Mouse (Mus musculus): ENCODE results near the gene Tmc4. TPM values are rescaled to one million over a fixed set of nuclear protein-coding genes. Genes with fewer than 3 reads are reported as not detected.

Gene Tmc4
- polyA plus RNA-seq, 1 experiment from 2014 or later, result 6.2 TPM

DNA sequence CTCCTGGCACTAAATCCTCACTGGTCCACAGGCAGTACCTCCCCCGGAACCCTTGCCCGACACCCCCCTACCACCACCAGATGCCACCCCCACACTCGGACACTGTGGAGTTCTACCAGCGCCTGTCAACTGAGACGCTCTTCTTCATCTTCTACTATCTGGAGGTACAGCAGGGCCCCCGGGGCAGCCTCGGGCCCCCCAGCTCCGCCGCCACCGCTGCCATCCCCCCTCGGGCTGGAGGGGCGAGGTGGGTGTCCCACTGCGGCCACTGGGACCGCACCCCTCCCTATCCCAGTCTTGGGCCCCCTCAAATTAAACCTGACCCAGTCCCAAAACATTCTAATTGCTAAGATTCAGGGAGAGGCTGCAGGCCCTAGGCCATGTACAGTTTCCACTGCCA is 18.8 kb downstream of the Tmc4 start:
- peaks cover 97% of the 10 kb centered on the region for H3K36me3 ChIP-seq
- peaks cover 7% of the 10 kb centered on the region for H3K4me1 ChIP-seq
- 85% methylated on average over 14 of the region's 14 CpGs for WGBS
- no peaks in the 10 kb centered on the region for H3K27me3 ChIP-seq
- H3K4me3 ChIP-seq, result no peak overlapping the region
- H3K27ac ChIP-seq, result no peak overlapping the region
- H3K9me3 ChIP-seq, result no peaks in the 10 kb centered on the region
- H3K4me2 ChIP-seq, result no peak overlapping the region
- no peak for ATAC-seq (ENCODE audit: insufficient number of reproducible peaks, insufficient read depth, low FRiP score, low TSS enrichment, low read depth)
- no peak overlapping the region for H3K9ac ChIP-seq

DNA sequence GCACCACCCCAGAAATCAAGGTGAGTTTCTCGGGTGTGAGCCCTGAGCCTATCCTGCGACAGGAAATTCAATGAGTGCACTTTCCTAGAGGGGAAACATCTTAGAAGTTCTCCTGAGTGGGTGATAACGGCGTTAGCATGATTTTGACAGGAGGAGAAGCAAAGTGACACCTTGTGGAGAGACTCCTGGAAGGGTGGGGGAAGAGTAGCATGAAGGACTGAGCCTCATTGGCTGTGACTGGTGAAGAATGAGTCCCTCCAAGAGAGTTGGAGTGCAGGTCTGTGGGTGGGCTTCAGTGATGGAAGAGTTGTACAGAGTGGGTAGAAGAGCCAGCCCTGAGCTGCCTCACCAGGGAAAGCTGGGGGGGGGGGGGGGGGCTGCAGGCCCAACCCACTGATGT is 20.4 kb downstream of the Tmc4 start:
- no peak for ATAC-seq (ENCODE audit: insufficient number of reproducible peaks, insufficient read depth, low FRiP score, low TSS enrichment, low read depth)
- no peaks in the 10 kb centered on the region for H3K9me3 ChIP-seq
- no peak overlapping the region for H3K9ac ChIP-seq
- 92% methylated on average over 4 of the region's 4 CpGs for WGBS
- no peaks in the 10 kb centered on the region for H3K27me3 ChIP-seq
- H3K27ac ChIP-seq, result no peak overlapping the region
- no peaks in the 10 kb centered on the region for H3K4me1 ChIP-seq
- H3K4me2 ChIP-seq, result no peak overlapping the region
- no peak overlapping the region for H3K4me3 ChIP-seq
- H3K36me3 ChIP-seq, result peaks cover 100% of the 10 kb centered on the region

DNA sequence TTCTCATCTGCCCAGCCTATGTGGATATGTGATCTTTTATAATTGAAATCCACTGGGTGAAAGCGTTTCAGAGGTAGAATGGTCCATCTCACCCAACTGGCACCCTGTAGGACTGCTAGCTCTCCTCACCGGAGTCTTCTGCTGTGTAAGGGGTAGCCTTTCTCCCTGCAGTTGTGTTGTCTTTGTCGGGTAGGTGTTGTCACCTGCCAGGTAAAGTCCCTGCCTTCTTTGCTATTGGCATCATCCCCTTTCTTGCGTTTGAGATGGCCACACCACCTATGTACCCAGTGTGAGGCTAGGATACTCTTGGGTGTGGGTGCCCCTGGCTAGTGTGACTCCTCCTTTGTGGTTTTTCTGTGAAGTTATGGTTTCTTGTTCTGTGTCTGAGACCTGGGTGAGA is 30.7 kb downstream of the Tmc4 start:
- Histone ChIP-seq H3K4me3 (peak overlapping the region; percentile 97), H3K27ac (no peak overlapping the region), H3K4me1 (peaks cover 27% of the 10 kb centered on the region), H3K36me3 (peaks cover 25% of the 10 kb centered on the region), H3K4me2 (peak overlapping the region; percentile 86), H3K9ac (peak overlapping the region; percentile 99), H3K27me3 (no peaks in the 10 kb centered on the region), H3K9me3 (no peaks in the 10 kb centered on the region)
- no peak for ATAC-seq (ENCODE audit: insufficient number of reproducible peaks, insufficient read depth, low FRiP score, low TSS enrichment, low read depth)
- WGBS, result 66% methylated on average over 4 of the region's 4 CpGs

DNA sequence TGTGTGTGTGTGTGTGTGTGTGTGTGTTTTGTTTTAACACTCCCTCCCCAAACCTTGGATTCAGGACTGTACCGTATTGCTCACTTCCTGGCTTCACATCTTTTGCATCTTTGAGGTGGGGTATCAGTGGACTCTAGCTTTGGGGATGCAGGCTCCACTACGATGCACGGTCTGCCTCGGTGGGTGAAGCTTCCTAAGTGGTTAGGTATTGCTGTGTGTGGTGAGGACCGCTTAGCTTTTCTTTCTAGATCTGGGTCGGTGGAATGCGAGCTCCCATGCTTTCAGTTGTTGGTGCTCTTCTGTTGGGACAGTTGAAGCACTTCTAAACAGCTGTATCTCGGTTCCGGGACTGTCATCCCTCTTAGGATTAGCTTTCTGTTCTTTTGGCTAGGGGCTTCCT is 31.2 kb downstream of the Tmc4 start:
- H3K4me1 ChIP-seq, result peaks cover 27% of the 10 kb centered on the region
- H3K4me3 ChIP-seq, result peak overlapping the region; percentile 97
- 20% methylated on average over 9 of the region's 9 CpGs for WGBS
- H3K9ac ChIP-seq, result peak overlapping the region; percentile 99
- H3K9me3 ChIP-seq, result no peaks in the 10 kb centered on the region
- H3K27me3 ChIP-seq, result no peaks in the 10 kb centered on the region
- H3K27ac ChIP-seq, result peak overlapping the region; percentile 98; the same call in 1 of the 2 replicates
- no peak for ATAC-seq (ENCODE audit: insufficient number of reproducible peaks, insufficient read depth, low FRiP score, low TSS enrichment, low read depth)
- H3K4me2 ChIP-seq, result peak overlapping the region; percentile 86
- peaks cover 25% of the 10 kb centered on the region for H3K36me3 ChIP-seq

DNA sequence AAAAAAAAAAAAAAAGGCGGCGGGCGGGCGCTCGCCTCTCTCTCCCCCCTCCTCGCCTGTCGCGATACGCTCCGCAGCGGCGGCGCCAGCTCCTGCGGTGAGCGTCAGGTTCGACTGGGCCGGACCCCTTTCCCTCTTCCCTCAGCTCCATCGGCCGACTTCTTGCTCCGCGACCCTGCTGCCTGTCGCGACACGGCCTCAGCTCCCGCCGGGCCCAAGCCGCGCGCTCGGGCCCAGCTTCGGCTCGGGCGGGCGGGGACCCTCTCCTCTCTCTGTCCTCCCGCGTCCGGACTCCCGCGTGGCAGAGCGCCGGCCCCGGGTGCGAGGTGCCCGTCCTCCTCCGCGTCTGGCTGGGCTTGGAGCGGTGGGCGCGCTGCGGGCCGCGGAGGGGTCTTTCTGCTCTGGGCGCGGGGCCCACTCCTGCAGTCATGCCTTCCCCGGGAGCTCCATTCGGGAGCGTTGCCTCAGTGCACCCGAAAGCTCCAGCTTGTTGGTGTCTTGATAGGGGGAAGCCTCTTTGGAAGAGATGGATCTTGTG is 31.8 kb downstream of the Tmc4 start:
- peaks cover 25% of the 10 kb centered on the region for H3K36me3 ChIP-seq

DNA sequence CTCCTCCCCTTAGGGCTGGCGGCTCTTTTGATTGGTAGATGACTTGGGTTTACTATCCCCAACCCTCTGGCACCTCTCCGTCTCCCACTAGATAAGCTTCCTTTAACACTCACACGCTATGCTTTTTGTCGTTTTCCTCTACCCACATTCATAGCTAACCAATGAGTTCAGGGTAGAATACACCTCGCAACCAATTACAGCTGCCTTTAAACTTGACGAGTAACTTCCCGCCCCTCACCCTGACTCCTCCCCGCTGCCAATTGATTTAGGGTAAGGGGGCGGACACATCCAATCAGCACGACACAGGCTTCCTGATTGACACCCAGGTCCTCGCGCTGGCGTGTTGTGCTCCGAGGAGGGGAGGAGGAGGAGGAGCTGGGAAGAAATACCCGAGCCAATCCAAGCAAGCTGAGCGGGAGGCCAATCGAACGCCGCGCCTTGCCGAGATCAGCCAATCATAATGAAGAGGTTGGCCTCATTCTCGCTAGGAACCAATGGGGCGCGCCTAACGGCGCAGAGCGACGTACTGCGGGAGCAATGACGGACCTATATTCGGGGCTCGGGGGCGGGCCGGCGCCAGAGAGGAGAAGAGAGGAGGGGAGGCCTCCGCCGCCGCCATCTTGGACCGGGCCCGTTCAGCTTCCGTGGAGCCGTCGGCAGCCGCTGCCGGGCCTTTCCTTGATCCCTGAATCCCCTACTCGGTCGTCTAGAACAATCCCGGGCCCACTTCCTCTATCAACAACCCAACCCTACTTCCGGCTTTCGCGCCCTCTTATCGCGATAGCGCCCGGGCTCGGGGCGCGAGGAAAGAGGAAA is 32.5 kb downstream of the Tmc4 start, which contains the start of gene Cnot3:
TSS of gene Cnot3 (plus strand) at position 597 of the 816 bp plus-strand sequence.
- no peaks in the 10 kb centered on the region for H3K27me3 ChIP-seq
- peaks cover 25% of the 10 kb centered on the region for H3K36me3 ChIP-seq
- peak within 1 kb of the TSS; percentile 98 for H3K27ac ChIP-seq
- under 1% methylated on average over 53 of the region's 58 CpGs for WGBS
- H3K4me2 ChIP-seq, result peak within 1 kb of the TSS; percentile 86
- ATAC-seq (ENCODE audit: insufficient number of reproducible peaks, insufficient read depth, low FRiP score, low TSS enrichment, low read depth), result peak; percentile 99
- peak within 1 kb of the TSS; percentile 99 for H3K9ac ChIP-seq
- peak within 1 kb of the TSS; percentile 97 for H3K4me3 ChIP-seq
- H3K9me3 ChIP-seq, result no peaks in the 10 kb centered on the region
- peaks cover 27% of the 10 kb centered on the region for H3K4me1 ChIP-seq

More for the DNA sequence above, 31.8 kb downstream of the Tmc4 start:
- H3K9me3 ChIP-seq, result no peaks in the 10 kb centered on the region
- peak overlapping the region; percentile 99 for H3K9ac ChIP-seq
- peak overlapping the region; percentile 86 for H3K4me2 ChIP-seq
- H3K4me1 ChIP-seq, result peaks cover 27% of the 10 kb centered on the region
- peak; percentile 0; the same call in 1 of the 2 replicates for ATAC-seq (ENCODE audit: insufficient number of reproducible peaks, insufficient read depth, low FRiP score, low TSS enrichment, low read depth)
- H3K27me3 ChIP-seq, result no peaks in the 10 kb centered on the region
- peak overlapping the region; percentile 97 for H3K4me3 ChIP-seq
- under 1% methylated on average over 52 of the region's 58 CpGs for WGBS
- H3K27ac ChIP-seq, result peak overlapping the region; percentile 98

DNA sequence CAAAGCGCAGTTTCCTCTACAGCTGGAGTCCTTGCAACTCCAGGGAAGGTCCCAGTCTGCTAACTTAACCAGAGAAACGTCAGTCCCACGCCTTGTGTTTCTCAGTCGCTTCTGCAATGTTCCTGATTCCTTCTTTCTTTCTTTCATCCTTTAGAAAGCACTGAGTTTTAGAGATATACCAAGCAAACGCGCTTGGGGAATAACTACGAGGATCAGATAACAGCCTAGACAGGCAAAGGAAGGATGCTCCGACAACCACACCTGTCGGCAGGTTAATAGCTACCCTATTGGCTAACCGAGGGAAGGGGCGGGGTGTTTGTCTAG is 33.0 kb downstream of the Tmc4 start:
- Histone ChIP-seq H3K27ac (no peak overlapping the region; the same call in 1 of the 2 replicates), H3K9me3 (no peaks in the 10 kb centered on the region), H3K4me3 (peak overlapping the region; percentile 97), H3K4me2 (peak overlapping the region; percentile 58), H3K4me1 (peaks cover 27% of the 10 kb centered on the region), H3K36me3 (peaks cover 27% of the 10 kb centered on the region), H3K9ac (no peak overlapping the region), H3K27me3 (no peaks in the 10 kb centered on the region)
- WGBS, result 1% methylated on average over 11 of the region's 11 CpGs
- ATAC-seq (ENCODE audit: insufficient number of reproducible peaks, insufficient read depth, low FRiP score, low TSS enrichment, low read depth), result no peak

DNA sequence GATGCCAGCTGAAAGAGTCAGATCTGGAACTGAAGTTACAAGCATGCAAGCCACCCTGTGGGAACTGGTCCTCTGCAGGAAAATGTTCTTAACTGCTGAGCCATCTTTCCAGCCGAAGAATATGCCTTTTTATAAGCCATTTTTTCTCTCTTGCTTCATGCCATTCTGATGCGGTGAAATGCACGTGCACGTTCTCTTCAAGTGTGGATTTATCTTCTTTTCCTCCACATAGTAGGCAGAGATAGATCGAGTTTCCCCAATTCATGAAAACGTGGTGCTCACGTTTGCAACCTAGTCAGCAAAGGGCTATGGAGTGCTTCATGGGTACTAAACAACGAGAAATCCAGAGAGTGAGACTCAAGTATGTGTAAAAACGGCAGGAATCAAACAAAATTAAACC is 33.5 kb downstream of the Tmc4 start:
- no peak overlapping the region; the same call in 1 of the 2 replicates for H3K27ac ChIP-seq
- peaks cover 31% of the 10 kb centered on the region for H3K36me3 ChIP-seq
- no peaks in the 10 kb centered on the region for H3K27me3 ChIP-seq
- ATAC-seq (ENCODE audit: insufficient number of reproducible peaks, insufficient read depth, low FRiP score, low TSS enrichment, low read depth), result no peak
- peaks cover 27% of the 10 kb centered on the region for H3K4me1 ChIP-seq
- H3K4me3 ChIP-seq, result peak overlapping the region; percentile 97
- H3K4me2 ChIP-seq, result peak overlapping the region; percentile 58
- H3K9me3 ChIP-seq, result no peaks in the 10 kb centered on the region
- 20% methylated on average over 9 of the region's 9 CpGs for WGBS
- no peak overlapping the region for H3K9ac ChIP-seq

DNA sequence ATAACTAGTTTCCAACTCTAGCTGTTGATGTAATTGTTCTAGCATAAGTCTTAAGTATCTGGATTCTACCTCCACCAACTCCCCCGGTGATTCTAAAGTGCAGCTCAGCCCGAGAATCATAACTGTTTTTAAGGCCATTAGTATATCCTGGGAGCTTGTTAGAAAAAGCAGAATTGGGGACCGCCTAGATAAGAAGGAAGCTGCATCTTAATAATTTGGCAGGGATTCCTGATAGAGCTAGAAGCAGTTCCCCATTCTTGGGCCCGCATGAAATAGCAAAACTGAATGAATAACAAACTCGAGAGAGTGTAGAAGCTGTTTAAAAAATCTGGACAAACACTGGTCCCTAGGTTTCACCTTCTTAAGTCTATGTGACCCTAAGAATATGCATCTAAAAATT is 33.9 kb downstream of the Tmc4 start:
- H3K9ac ChIP-seq, result no peak overlapping the region
- no peak for ATAC-seq (ENCODE audit: insufficient number of reproducible peaks, insufficient read depth, low FRiP score, low TSS enrichment, low read depth)
- peaks cover 36% of the 10 kb centered on the region for H3K36me3 ChIP-seq
- 74% methylated on average over 5 of the region's 5 CpGs for WGBS
- no peaks in the 10 kb centered on the region for H3K9me3 ChIP-seq
- no peak overlapping the region for H3K4me3 ChIP-seq
- H3K4me2 ChIP-seq, result peak overlapping the region; percentile 58; the same call in 1 of the 2 replicates
- no peak overlapping the region for H3K27ac ChIP-seq
- no peaks in the 10 kb centered on the region for H3K27me3 ChIP-seq
- H3K4me1 ChIP-seq, result peaks cover 22% of the 10 kb centered on the region

DNA sequence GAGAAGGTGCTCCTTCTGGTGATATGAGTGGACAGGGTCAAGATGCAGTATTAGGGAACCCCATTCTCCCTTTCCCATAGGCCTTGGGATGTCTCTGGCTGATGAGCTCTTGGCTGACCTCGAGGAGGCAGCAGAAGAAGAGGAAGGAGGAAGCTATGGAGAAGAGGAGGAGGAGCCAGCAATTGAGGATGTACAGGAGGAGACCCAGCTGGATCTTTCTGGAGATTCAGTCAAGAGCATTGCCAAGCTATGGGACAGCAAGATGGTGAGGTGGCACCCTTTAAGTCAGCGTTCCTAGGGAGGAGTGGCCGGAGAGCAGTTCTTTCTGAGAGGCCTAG is 46.9 kb downstream of the Tmc4 start:
- no peaks in the 10 kb centered on the region for H3K27me3 ChIP-seq
- H3K9me3 ChIP-seq, result no peaks in the 10 kb centered on the region
- H3K9ac ChIP-seq, result peak overlapping the region; percentile 87
- WGBS, result 56% methylated on average over 3 of the region's 3 CpGs
- H3K27ac ChIP-seq, result no peak overlapping the region
- no peak for ATAC-seq (ENCODE audit: insufficient number of reproducible peaks, insufficient read depth, low FRiP score, low TSS enrichment, low read depth)
- peak overlapping the region; percentile 99 for H3K4me2 ChIP-seq
- peaks cover 25% of the 10 kb centered on the region for H3K4me1 ChIP-seq
- H3K36me3 ChIP-seq, result peaks cover 43% of the 10 kb centered on the region
- H3K4me3 ChIP-seq, result peak overlapping the region; percentile 75

DNA sequence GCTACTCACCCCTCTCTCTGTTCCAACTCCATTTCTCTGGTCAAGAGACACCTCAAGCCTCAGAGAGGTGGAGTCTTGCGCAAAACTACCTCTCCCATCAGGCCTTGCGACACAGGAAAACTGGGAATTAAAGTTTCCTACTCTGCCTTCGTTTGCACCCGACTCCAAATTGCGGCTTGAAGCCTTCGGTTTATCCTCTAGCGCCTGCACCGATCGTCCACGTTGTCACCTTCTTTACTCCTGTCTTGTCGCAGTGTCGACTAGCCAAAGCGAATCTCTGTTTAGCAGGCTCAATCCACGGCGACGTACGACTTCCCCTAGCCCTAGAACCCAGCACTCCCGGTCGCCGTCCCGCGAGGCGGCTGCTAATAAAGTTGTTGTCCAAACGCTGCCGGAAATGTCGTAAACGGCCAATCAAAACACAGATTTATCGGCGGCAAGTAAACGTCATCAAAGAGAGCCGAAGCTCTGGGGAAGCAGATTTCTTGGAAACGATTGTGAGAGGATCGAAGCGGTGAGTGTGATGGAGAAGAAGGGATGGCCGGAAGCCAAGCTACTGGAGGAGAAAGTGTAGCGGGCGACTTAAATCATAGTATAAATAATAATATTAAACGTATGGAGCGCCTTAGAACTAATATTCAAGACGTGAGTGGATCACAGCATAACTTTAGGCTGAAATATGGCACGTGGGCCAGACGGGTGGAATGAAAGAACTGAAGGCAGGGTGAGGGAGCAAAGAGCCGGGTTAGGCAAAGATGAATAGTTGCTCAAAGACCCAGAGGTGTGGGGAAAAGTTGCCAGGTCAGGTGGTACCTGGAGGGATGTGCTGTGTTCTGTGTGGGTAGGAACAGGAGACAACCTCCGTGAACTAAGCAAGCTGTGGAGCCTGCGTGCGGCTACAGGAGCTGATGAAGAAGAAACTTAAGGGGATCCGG is 47.5 kb downstream of the Tmc4 start, which contains the start of the genes Tfpt and Prpf31:
TSS of gene Tfpt (minus strand) at position 387 of the 935 bp plus-strand sequence.
TSS of gene Prpf31 (plus strand) at position 443 of the 935 bp plus-strand sequence.
- WGBS, result 1% methylated on average over 47 of the region's 47 CpGs
- Histone ChIP-seq H3K4me3 (peak within 1 kb of the TSS; percentile 75), H3K36me3 (peaks cover 36% of the 10 kb centered on the region), H3K9ac (peak within 1 kb of the TSS; percentile 87), H3K4me2 (peak within 1 kb of the TSS; percentile 99), H3K9me3 (no peaks in the 10 kb centered on the region), H3K27me3 (no peaks in the 10 kb centered on the region), H3K27ac (peak within 1 kb of the TSS; percentile 84), H3K4me1 (peaks cover 25% of the 10 kb centered on the region)
- peak; percentile 80 for ATAC-seq (ENCODE audit: insufficient number of reproducible peaks, insufficient read depth, low FRiP score, low TSS enrichment, low read depth)

Measured in embryonic facial prominence, embryonic 13.5 days (tissue).